Mouse (Mus musculus): ENCODE measurements around the gene Ror2. TPM values are rescaled to one million over a fixed set of nuclear protein-coding genes. Genes with fewer than 3 reads are reported as not detected.

Ror2 gene
- polyA plus RNA-seq, 1 experiment from 2014 or later = 17.4 TPM

GRCm38 (mm10) chr13:53248586-53249401, 37.1 kb downstream of the Ror2 start:
- peak; percentile 68; the same call in 1 of the 2 replicates for ATAC-seq (ENCODE audit: insufficient read depth, low FRiP score, low read depth)
- Histone ChIP-seq H3K27me3 (replicated peaks) (no peaks in the 10 kb centered on the region), H3K9me3 (no peaks in the 10 kb centered on the region), H3K36me3 (no peaks in the 10 kb centered on the region), H3K4me2 (peak overlapping the region; percentile 45), H3K4me1 (peaks cover 46% of the 10 kb centered on the region), H3K9ac (no peak overlapping the region), H3K27ac (peak overlapping the region; percentile 84), H3K4me3 (replicated peaks) (peak overlapping the region; percentile 17; the same call in 1 of the 2 replicates)
- WGBS = 35% methylated on average over 24 of the region's 24 CpGs

GRCm38 (mm10) chr13:53248080-53248479, 37.8 kb downstream of the Ror2 start:
- peaks cover 52% of the 10 kb centered on the region for H3K4me1 ChIP-seq
- H3K27ac ChIP-seq = peak overlapping the region; percentile 84
- H3K9me3 ChIP-seq = no peaks in the 10 kb centered on the region
- H3K36me3 ChIP-seq = no peaks in the 10 kb centered on the region
- no peak for ATAC-seq (ENCODE audit: insufficient read depth, low FRiP score, low read depth)
- H3K9ac ChIP-seq = no peak overlapping the region
- 48% methylated on average over 6 of the region's 6 CpGs for WGBS
- no peaks in the 10 kb centered on the region for H3K27me3 ChIP-seq (replicated peaks)
- H3K4me3 ChIP-seq (replicated peaks) = no peak overlapping the region
- no peak overlapping the region for H3K4me2 ChIP-seq

- Histone ChIP-seq H3K9me3 (no peaks in the 10 kb centered on the region), H3K27ac (peak overlapping the region; percentile 84), H3K4me1 (peaks cover 52% of the 10 kb centered on the region), H3K27me3 (replicated peaks) (no peaks in the 10 kb centered on the region), H3K36me3 (0 out of 2 replicates have a peak, but pooled peaks cover 3% of the 10 kb centered on the region), H3K4me3 (replicated peaks) (no peak overlapping the region), H3K9ac (no peak overlapping the region), H3K4me2 (no peak overlapping the region)
- 64% methylated on average over 6 of the region's 6 CpGs for WGBS
- peak; percentile 59 for ATAC-seq (ENCODE audit: insufficient read depth, low FRiP score, low read depth)
Observed at GRCm38 (mm10) chr13:53247175-53247574, 38.7 kb downstream of the Ror2 start.

- H3K4me1 ChIP-seq = peaks cover 43% of the 10 kb centered on the region
- H3K27ac ChIP-seq = no peak overlapping the region
Observed at GRCm38 (mm10) chr13:53244151-53244550, 41.8 kb downstream of the Ror2 start.

GRCm38 (mm10) chr13:53237455-53237854, 48.5 kb downstream of the Ror2 start:
- Histone ChIP-seq H3K4me1 (peaks cover 54% of the 10 kb centered on the region), H3K36me3 (0 out of 2 replicates have a peak, but pooled peaks cover 1% of the 10 kb centered on the region), H3K9me3 (no peaks in the 10 kb centered on the region), H3K27me3 (replicated peaks) (no peaks in the 10 kb centered on the region), H3K9ac (no peak overlapping the region), H3K4me2 (no peak overlapping the region), H3K4me3 (replicated peaks) (no peak overlapping the region), H3K27ac (peak overlapping the region; percentile 64)
- ATAC-seq (ENCODE audit: insufficient read depth, low FRiP score, low read depth) = no peak
- WGBS = 52% methylated on average over 10 of the region's 10 CpGs

More at GRCm38 (mm10) chr13:53244151-53244550, 41.8 kb downstream of the Ror2 start:
- 36% methylated on average over 8 of the region's 8 CpGs for WGBS
- Histone ChIP-seq H3K27me3 (replicated peaks) (no peaks in the 10 kb centered on the region), H3K4me2 (no peak overlapping the region), H3K36me3 (0 out of 2 replicates have a peak, but pooled peaks cover 3% of the 10 kb centered on the region), H3K9me3 (no peaks in the 10 kb centered on the region), H3K9ac (no peak overlapping the region), H3K4me3 (replicated peaks) (no peak overlapping the region)
- ATAC-seq (ENCODE audit: insufficient read depth, low FRiP score, low read depth) = no peak

GRCm38 (mm10) chr13:53236434-53237401, 49.2 kb downstream of the Ror2 start:
- peak; percentile 28; the same call in 1 of the 2 replicates for ATAC-seq (ENCODE audit: insufficient read depth, low FRiP score, low read depth)
- 37% methylated on average over 18 of the region's 18 CpGs for WGBS
- Histone ChIP-seq H3K4me2 (peak overlapping the region; percentile 3; the same call in 1 of the 2 replicates), H3K4me1 (peaks cover 61% of the 10 kb centered on the region), H3K27ac (peak overlapping the region; percentile 64), H3K4me3 (replicated peaks) (no peak overlapping the region), H3K9ac (no peak overlapping the region), H3K36me3 (no peaks in the 10 kb centered on the region), H3K27me3 (replicated peaks) (no peaks in the 10 kb centered on the region), H3K9me3 (no peaks in the 10 kb centered on the region)

- Histone ChIP-seq H3K27me3 (replicated peaks) (no peaks in the 10 kb centered on the region), H3K9me3 (no peaks in the 10 kb centered on the region), H3K4me2 (no peak overlapping the region), H3K36me3 (no peaks in the 10 kb centered on the region), H3K9ac (no peak overlapping the region), H3K4me3 (replicated peaks) (no peak overlapping the region), H3K4me1 (peaks cover 65% of the 10 kb centered on the region), H3K27ac (peak overlapping the region; percentile 64; the same call in 1 of the 2 replicates)
- WGBS = 32% methylated on average over 7 of the region's 7 CpGs
- no peak for ATAC-seq (ENCODE audit: insufficient read depth, low FRiP score, low read depth)
Observed at GRCm38 (mm10) chr13:53235953-53236352, 50.0 kb downstream of the Ror2 start.

GRCm38 (mm10) chr13:53234844-53235243, 51.1 kb downstream of the Ror2 start:
- Histone ChIP-seq H3K4me2 (no peak overlapping the region), H3K27ac (no peak overlapping the region), H3K4me3 (replicated peaks) (no peak overlapping the region), H3K9ac (no peak overlapping the region), H3K4me1 (peaks cover 68% of the 10 kb centered on the region), H3K9me3 (no peaks in the 10 kb centered on the region), H3K27me3 (replicated peaks) (no peaks in the 10 kb centered on the region), H3K36me3 (no peaks in the 10 kb centered on the region)
- no peak for ATAC-seq (ENCODE audit: insufficient read depth, low FRiP score, low read depth)
- 17% methylated on average over 12 of the region's 12 CpGs for WGBS

- Histone ChIP-seq H3K9me3 (no peaks in the 10 kb centered on the region), H3K9ac (no peak overlapping the region), H3K36me3 (no peaks in the 10 kb centered on the region), H3K4me3 (replicated peaks) (no peak overlapping the region), H3K27me3 (replicated peaks) (no peaks in the 10 kb centered on the region), H3K4me1 (peaks cover 68% of the 10 kb centered on the region), H3K27ac (peak overlapping the region; percentile 52; the same call in 1 of the 2 replicates), H3K4me2 (no peak overlapping the region)
- WGBS = 52% methylated on average over 15 of the region's 15 CpGs
- ATAC-seq (ENCODE audit: insufficient read depth, low FRiP score, low read depth) = no peak
Observed at GRCm38 (mm10) chr13:53233826-53234786, 51.8 kb downstream of the Ror2 start.

GRCm38 (mm10) chr13:53233381-53233780, 52.5 kb downstream of the Ror2 start:
- H3K4me1 ChIP-seq = peaks cover 68% of the 10 kb centered on the region

GRCm38 (mm10) chr13:53232419-53232818, 53.5 kb downstream of the Ror2 start:
- no peak overlapping the region for H3K27ac ChIP-seq
- no peak overlapping the region for H3K9ac ChIP-seq
- no peak overlapping the region for H3K4me3 ChIP-seq (replicated peaks)
- no peaks in the 10 kb centered on the region for H3K36me3 ChIP-seq
- peak; percentile 63; the same call in 1 of the 2 replicates for ATAC-seq (ENCODE audit: insufficient read depth, low FRiP score, low read depth)
- H3K27me3 ChIP-seq (replicated peaks) = no peaks in the 10 kb centered on the region
- peaks cover 66% of the 10 kb centered on the region for H3K4me1 ChIP-seq
- H3K9me3 ChIP-seq = no peaks in the 10 kb centered on the region
- no peak overlapping the region for H3K4me2 ChIP-seq
- 43% methylated on average over 7 of the region's 7 CpGs for WGBS

More at GRCm38 (mm10) chr13:53233381-53233780, 52.5 kb downstream of the Ror2 start:
- Histone ChIP-seq H3K9ac (no peak overlapping the region), H3K4me3 (replicated peaks) (no peak overlapping the region), H3K36me3 (no peaks in the 10 kb centered on the region), H3K27ac (peak overlapping the region; percentile 52; the same call in 1 of the 2 replicates), H3K4me2 (no peak overlapping the region), H3K9me3 (no peaks in the 10 kb centered on the region), H3K27me3 (replicated peaks) (no peaks in the 10 kb centered on the region)
- 20% methylated on average over 9 of the region's 9 CpGs for WGBS
- peak; percentile 54; the same call in 1 of the 2 replicates for ATAC-seq (ENCODE audit: insufficient read depth, low FRiP score, low read depth)

Measured in stomach, embryonic 15.5 days (tissue).